Mouse (Mus musculus) midbrain, embryonic 11.5 days (tissue): ENCODE measurements at regions not wholly inside any gene's neighbourhood (a gene's known extent, or its start where the extent isn't known, plus 50 kb on each side); places are given as distances from the start of the nearest gene placed in this dataset.

Source experiments
- ATAC-seq: fragments of 200-750 bp; cut with Nextera tagmentation; 2 replicates; pipeline ENCODE4 v1.8.0; 2017; ENCODE audit warnings: moderate TSS enrichment, moderate library complexity; ENCODE audit not compliant: low FRiP score
- DNase-seq: peaks from one replicate; pipeline ENCODE4 v3.0.0; 2015; ENCODE audit warnings: low spot score; ENCODE audit errors: missing footprints
- H3K27ac ChIP-seq: fragments of 300-500 bp; sonication (generic); 2 replicates; pipeline ENCODE4 v1.5.1; 2014; ENCODE audit warnings: low read depth, low read length
- H3K27me3 ChIP-seq: fragments of 300-500 bp; sonication (generic); 2 replicates; pipeline ENCODE4 v1.6.1; 2014; ENCODE audit warnings: mild to moderate bottlenecking, low read length, moderate library complexity, mixed read lengths; ENCODE audit not compliant: control insufficient read depth, insufficient read depth
- H3K36me3 ChIP-seq: fragments of 300-500 bp; sonication (generic); 2 replicates; pipeline ENCODE4 v1.6.1; 2014; ENCODE audit warnings: mild to moderate bottlenecking, low read length, moderate library complexity, mixed read lengths; ENCODE audit not compliant: control insufficient read depth, insufficient read depth
- H3K4me1 ChIP-seq: fragments of 300-500 bp; sonication (generic); 2 replicates; pipeline ENCODE4 v1.6.1; 2014; ENCODE audit warnings: low read length; ENCODE audit not compliant: control insufficient read depth, insufficient read depth
- H3K4me2 ChIP-seq: fragments of 300-500 bp; sonication (generic); 2 replicates; pipeline ENCODE4 v1.6.1; 2014; ENCODE audit warnings: mild to moderate bottlenecking, moderate library complexity
- H3K4me3 ChIP-seq: fragments of 300-500 bp; sonication (generic); 2 replicates; pipeline ENCODE4 v1.5.1; 2014; ENCODE audit warnings: low read depth, low read length
- H3K9ac ChIP-seq: fragments of 300-500 bp; sonication (generic); 2 replicates; pipeline ENCODE4 v1.6.1; 2014; ENCODE audit warnings: low read length
- H3K9me3 ChIP-seq: fragments of 300-500 bp; sonication (generic); 2 replicates; pipeline ENCODE4 v1.6.1; 2016; ENCODE audit warnings: low read length; ENCODE audit not compliant: control insufficient read depth
- WGBS: fragments of 180-500 bp; shearing (Covaris S2); extraction: QIAGEN DNeasy Blood & Tissue Kit; methylation state at CpG from one replicate; pipeline ENCODE4 v1.1.7; 2014; 5-methylcytosine and 5-hydroxymethylcytosine counted together

DNA sequence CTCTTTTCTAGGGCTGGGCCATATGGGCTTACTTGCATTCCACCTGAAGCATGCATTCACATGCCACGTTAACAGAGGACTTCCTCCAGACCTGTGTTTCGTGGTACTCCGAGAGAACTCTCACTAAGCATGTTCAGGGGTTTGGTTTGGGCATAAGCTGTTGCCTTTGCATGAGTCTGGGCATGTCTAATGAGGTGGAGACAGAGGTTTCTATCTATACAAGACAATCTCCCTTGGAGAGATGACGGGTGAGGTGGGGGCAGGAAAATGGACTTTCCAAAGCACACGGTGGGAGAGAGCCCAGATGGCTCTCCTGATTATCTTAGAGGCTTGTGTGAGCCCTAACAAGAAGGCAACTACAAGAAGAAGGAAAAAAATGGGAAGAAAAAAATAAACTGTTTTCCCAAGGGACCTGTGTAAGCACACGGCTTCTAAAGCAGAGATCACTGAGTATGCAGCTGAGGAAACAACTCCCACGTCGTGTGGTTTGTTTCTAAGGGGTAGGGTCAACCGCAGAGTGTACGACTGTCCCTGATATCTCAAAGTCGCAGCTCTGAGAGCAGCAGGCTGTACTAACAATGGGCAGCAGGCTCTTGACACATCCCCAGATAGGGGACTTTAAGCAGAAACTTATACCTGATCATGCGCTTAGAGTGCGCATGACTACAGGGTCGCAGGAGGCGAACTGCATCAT lies 50.7 kb upstream of the Intu start:
- no peaks in the 10 kb centered on the region for H3K27me3 ChIP-seq
- no peak overlapping the region for H3K9ac ChIP-seq
- no peak overlapping the region for H3K4me2 ChIP-seq
- H3K4me3 ChIP-seq = no peak overlapping the region
- 78% methylated on average over 15 of the region's 15 CpGs for WGBS
- no peaks in the 10 kb centered on the region for H3K9me3 ChIP-seq
- ATAC-seq (no peak), DNase-seq (no peak)
- H3K4me1 ChIP-seq = no peaks in the 10 kb centered on the region
- no peak overlapping the region for H3K27ac ChIP-seq
- no peaks in the 10 kb centered on the region for H3K36me3 ChIP-seq
